Mouse (Mus musculus): ENCODE measurements at regions not wholly inside any gene's neighbourhood (a gene's known extent, or its start where the extent isn't known, plus 50 kb on each side); places are given as distances from the start of the nearest gene placed in this dataset.

GRCm38 (mm10) chr7:67462591-67462990 lies 89.9 kb upstream of the Mef2a start:
- peak; percentile 17 for DNase-seq

GRCm38 (mm10) chr7:67461333-67462255 lies 88.9 kb upstream of the Mef2a start:
- peak; percentile 66 for DNase-seq

- peak; percentile 30 for DNase-seq
These were observed 87.2 kb upstream of the Mef2a start for GRCm38 (mm10) chr7:67459810-67460209.

- DNase-seq: no peak
These were observed 86.6 kb upstream of the Mef2a start for GRCm38 (mm10) chr7:67459209-67459608.

- DNase-seq: no peak
These were observed 86.0 kb upstream of the Mef2a start for GRCm38 (mm10) chr7:67458640-67459039.

GRCm38 (mm10) chr7:67457898-67458297 lies 85.2 kb upstream of the Mef2a start:
- DNase-seq: no peak

GRCm38 (mm10) chr7:67456015-67456414 lies 83.4 kb upstream of the Mef2a start:
- no peak for DNase-seq

- DNase-seq: no peak
These were observed 81.8 kb upstream of the Mef2a start for GRCm38 (mm10) chr7:67454458-67454857.

- no peak for DNase-seq
These were observed 78.6 kb upstream of the Mef2a start for GRCm38 (mm10) chr7:67451157-67451793.

GRCm38 (mm10) chr7:67446606-67447005 lies 73.9 kb upstream of the Mef2a start:
- DNase-seq: no peak

- DNase-seq: peak; percentile 59
These were observed 72.8 kb upstream of the Mef2a start for GRCm38 (mm10) chr7:67445203-67446041.

- peak; percentile 71 for DNase-seq
These were observed 71.9 kb upstream of the Mef2a start for GRCm38 (mm10) chr7:67444523-67444942.

- peak; percentile 44 for DNase-seq
These were observed 71.0 kb upstream of the Mef2a start for GRCm38 (mm10) chr7:67443666-67444065.

GRCm38 (mm10) chr7:67443001-67443555 lies 70.4 kb upstream of the Mef2a start:
- peak; percentile 46 for DNase-seq

- no peak for DNase-seq
These were observed 69.6 kb upstream of the Mef2a start for GRCm38 (mm10) chr7:67442284-67442683.

- DNase-seq: peak; percentile 56
These were observed 68.1 kb upstream of the Mef2a start for GRCm38 (mm10) chr7:67440806-67441205.

- no peak for DNase-seq
These were observed 64.8 kb upstream of the Mef2a start for GRCm38 (mm10) chr7:67437216-67438006.

- DNase-seq: no peak
These were observed 63.1 kb upstream of the Mef2a start for GRCm38 (mm10) chr7:67435643-67436339.

GRCm38 (mm10) chr7:67430987-67431386 lies 58.3 kb upstream of the Mef2a start:
- no peak for DNase-seq

GRCm38 (mm10) chr7:67430041-67430440 lies 57.4 kb upstream of the Mef2a start:
- DNase-seq: no peak
